In genomic region chr16:96539091-96539490, GRCm38 (mm10) we compare ENCODE assay signal across 23 mouse cellular contexts.
"Had no signal": no experiment of that assay in that cellular context is flagged by ENCODE, and none has a peak within 500 bp of the region (broad histone marks: within the 10 kb centered on the region; RNA-seq: fewer than 3 reads in every experiment).

No protein-coding gene starts in this region.

- H3K9ac ChIP-seq: liver, embryonic 12.5 days; liver, embryonic 15.5 days; midbrain, embryonic 13.5 days; neural tube, embryonic 12.5 days; neural tube, embryonic 15.5 days had no signal

- H3K4me3 ChIP-seq: layer of hippocampus, adult 2 months; left cerebral cortex, adult 2 months; liver, embryonic 12.5 days; liver, embryonic 15.5 days; midbrain, embryonic 13.5 days; neural tube, embryonic 12.5 days; neural tube, embryonic 15.5 days had no signal

- H3K36me3 ChIP-seq: liver, embryonic 12.5 days; liver, embryonic 15.5 days; midbrain, embryonic 13.5 days; neural tube, embryonic 12.5 days; neural tube, embryonic 15.5 days had no signal

- H3K9me3 ChIP-seq: liver, embryonic 12.5 days; liver, embryonic 15.5 days; midbrain, embryonic 13.5 days; neural tube, embryonic 12.5 days; neural tube, embryonic 15.5 days had no signal

- H3K27ac ChIP-seq: layer of hippocampus, adult 2 months; left cerebral cortex, adult 2 months; liver, embryonic 12.5 days; liver, embryonic 15.5 days; macrophage; midbrain, embryonic 13.5 days; neural tube, embryonic 12.5 days; neural tube, embryonic 15.5 days; stomach, postnatal 0 days had no signal

- H3K27me3 ChIP-seq: midbrain, embryonic 13.5 days; neural tube, embryonic 12.5 days; neural tube, embryonic 15.5 days had no signal

- ATAC-seq: liver, embryonic 12.5 days; midbrain, embryonic 13.5 days; midbrain, embryonic 16.5 days had no signal

- H3K4me1 ChIP-seq: neural tube, embryonic 12.5 days; neural tube, embryonic 15.5 days had no signal

- H3K4me2 ChIP-seq: liver, embryonic 12.5 days; liver, embryonic 15.5 days; midbrain, embryonic 13.5 days; neural tube, embryonic 12.5 days; neural tube, embryonic 15.5 days had no signal

- DNase-seq: kidney, adult 11 months; kidney, adult 8-10 months; kidney, postnatal 25 days; layer of hippocampus, adult 9-11 months; layer of hippocampus, postnatal 36 days; lung, adult 18-20 months; lung, postnatal 14 days; right cerebral cortex, adult 18-20 months; right cerebral cortex, postnatal 14 days; right cerebral cortex, postnatal 4 days; thymus, adult 2 months; thymus, postnatal 14 days; thymus, postnatal 4 days had no signal
